Mouse (Mus musculus) bone marrow, adult 2 months (tissue): ENCODE measurements around the gene Tor4a.
A peak's percentile ranks its signal among the peaks of the same experiment; 100 is the strongest.

Source experiments
- CTCF ChIP-seq: fragments of 200-500 bp; IDR thresholded peaks from 2 replicates; pipeline ENCODE4 v1.5.1; 2011; ENCODE audit warnings: low read length, control low read depth; ENCODE audit not compliant: control insufficient read depth, insufficient read depth
- POLR2A ChIP-seq: fragments of 200-500 bp; IDR thresholded peaks from 2 replicates; pipeline ENCODE4 v1.6.1; 2011; ENCODE audit warnings: low read depth, mild to moderate bottlenecking, control low read depth, low read length, borderline replicate concordance; ENCODE audit not compliant: control insufficient read depth

- TF ChIP-seq CTCF (no peak), POLR2A (peak; percentile 88; the same call in 1 of the 2 replicates)
Measured at GRCm38 (mm10) chr2:25211121-25211670, 14.5 kb upstream of the Tor4a start, which contains the start of gene Nelfb.
